Mouse (Mus musculus) right cerebral cortex, postnatal 25 days (tissue): ENCODE data around the gene Gpd1l.
"Not testable (repeated sequence)": the region's sequence is repeated elsewhere in the genome, so short reads cannot be mapped to it uniquely, and the experiment has no call there.

Experiments
- DNase-seq: peaks from one replicate; pipeline ENCODE4 v3.0.0; 2022

Gpd1l gene

GRCm38 (mm10) chr9:114933723-114934171 is at the start of gene Gpd1l:
Gene Gpd1l, minus strand, starts transcription at chr9:114933987.
- DNase-seq, result peak; percentile 97

GRCm38 (mm10) chr9:114982689-114983360 is 49.0 kb upstream of the Gpd1l start, which contains the start of gene Rps27rt:
Gene Rps27rt, minus strand, starts transcription at chr9:114982739.
- no peak for DNase-seq

DNA sequence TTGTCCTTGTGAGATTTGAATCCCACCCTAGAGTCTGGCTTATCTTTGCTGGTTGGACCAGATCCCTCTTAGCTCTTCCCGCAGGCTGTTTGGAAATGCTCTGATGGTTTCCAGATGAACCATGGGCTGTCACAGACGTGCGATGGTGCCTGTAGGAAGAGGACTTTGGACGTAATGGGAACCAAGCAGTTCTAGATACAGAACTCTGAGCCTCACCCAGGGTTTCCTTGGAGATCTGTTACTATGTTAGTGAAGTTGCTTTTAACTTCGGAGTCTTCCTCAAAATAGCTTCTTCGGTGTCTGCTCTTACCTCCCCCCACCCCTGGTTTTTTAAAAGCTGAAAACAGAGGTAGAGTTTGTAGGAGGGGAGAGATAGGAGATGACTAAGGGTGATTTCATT is 46.2 kb upstream of the Gpd1l start:
- DNase-seq, result no peak

- DNase-seq, result peak; percentile 84
Measured at GRCm38 (mm10) chr9:114978281-114979111, 44.7 kb upstream of the Gpd1l start, which contains the start of gene Osbpl10. Gene Osbpl10, plus strand, starts transcription at chr9:114978569.

GRCm38 (mm10) chr9:114977461-114978280 is 43.9 kb upstream of the Gpd1l start:
- peak; percentile 51 for DNase-seq

DNA sequence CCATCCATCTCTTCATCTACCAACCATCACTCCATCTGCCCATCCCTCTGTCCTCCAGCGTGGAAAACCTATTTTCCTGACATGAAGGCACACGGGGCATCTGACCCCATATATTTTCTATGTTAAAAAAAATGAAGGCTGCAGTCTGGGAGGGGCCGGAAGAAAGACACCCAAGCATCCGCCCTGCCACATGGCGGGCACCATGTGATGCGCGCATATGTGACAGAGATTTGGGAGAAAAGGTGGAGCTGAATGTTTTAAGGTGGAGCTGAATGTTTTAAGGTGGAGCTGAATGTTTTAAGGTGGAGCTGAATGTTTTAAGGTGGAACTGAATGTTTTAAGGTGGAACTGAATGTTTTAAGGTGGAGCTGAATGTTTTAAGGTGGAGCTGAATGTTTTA is 32.5 kb upstream of the Gpd1l start:
- DNase-seq, result not testable (repeated sequence)

DNA sequence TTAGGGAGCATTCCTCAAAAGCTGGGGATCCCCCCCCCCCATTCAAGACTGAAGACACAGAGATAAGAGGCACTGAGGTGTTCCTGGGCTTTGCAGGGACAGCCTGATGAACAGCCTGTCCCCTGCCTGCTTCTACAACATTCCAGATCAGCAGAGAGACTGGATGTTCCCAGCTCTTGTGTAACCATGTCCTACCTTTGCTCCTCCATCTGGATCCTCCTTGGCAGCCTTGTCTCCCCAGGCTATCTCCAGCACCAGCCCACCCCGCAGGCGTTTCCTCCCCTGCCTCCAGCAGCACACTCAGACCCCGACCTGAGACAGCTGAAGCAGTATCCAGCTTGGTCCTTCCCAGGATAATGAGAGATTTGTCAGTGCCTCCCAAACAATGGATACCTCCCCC is 30.3 kb upstream of the Gpd1l start:
- DNase-seq, result no peak

DNA sequence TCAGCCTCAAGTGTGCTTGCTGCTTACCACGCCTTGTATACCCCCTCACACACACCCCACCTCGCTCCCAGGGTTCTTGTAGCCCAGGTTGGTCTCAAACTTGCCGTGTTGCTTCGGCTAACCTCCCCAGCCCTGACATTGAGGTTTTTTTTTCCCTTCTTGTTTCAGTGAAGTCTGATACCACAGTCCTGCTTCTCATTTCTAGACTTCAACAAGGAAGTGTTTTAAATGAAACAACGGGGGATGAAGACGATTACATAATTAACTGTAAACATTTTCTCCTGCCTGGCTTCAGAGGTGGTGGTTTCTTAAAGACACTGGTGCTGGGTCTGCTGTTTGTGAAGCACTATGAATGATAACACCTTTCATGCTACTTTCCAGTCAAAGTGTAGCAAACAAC is 27.1 kb upstream of the Gpd1l start:
- no peak for DNase-seq

- no peak for DNase-seq
Measured at GRCm38 (mm10) chr9:114960043-114960789, 26.4 kb upstream of the Gpd1l start.

DNA sequence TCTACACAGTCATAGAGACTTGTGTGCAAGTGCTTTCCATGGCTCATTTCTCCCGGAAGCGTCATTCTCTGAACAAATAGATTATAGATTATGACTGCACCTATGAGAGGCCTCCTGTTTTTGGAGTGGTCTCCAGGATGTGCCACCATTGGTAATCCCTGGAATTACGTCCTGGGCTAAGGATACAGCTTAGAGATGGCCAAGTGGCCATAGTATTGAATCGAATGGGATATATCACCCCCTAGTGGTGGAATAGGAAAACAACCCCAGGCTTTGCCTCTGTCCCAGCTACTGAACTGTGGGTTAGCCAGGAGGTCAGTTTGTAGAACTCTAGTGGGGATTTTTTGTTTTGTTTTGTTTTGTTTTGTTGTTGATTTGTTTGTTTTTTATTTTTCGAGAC is 23.2 kb upstream of the Gpd1l start:
- no peak for DNase-seq

GRCm38 (mm10) chr9:114955340-114955739 is 21.6 kb upstream of the Gpd1l start:
- DNase-seq, result no peak

DNA sequence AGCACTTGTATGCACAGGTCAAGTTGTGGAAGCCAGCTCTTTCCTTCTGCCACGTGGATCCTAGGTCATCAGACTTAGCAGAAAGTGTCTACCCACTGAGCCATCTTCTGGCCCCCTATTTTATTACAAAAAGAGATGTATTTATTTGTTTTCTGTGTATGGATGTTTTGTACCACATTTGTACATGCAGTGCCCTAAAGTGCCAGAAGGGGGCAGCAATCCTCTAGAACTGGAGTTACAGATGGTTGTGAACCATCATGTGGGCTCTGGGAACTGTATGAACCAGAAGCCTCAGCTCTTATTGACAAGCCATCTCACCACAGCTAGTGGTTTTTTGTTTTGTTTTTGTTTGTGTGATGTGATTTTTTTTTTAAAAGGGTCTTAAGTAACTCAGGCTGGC is 19.1 kb upstream of the Gpd1l start:
- no peak for DNase-seq

DNA sequence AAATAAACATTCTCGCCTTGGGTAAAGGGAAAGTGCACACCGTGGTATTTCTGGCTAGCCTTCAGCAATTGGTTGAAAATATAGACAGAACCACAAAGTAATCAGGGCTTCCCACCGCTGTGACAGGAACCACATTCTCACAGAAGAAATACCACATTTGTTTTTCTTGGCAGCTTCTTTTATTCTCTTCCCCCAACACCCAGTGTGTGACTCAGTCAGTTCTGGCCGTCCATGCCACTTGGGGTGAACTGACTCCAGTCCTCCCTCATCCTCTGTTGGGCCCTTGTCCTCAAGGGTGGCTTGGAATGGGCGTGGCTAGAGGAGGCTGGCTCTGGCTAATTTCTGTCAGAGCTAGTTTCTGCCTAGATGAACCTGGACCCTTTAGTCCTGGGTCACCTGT is 14.6 kb upstream of the Gpd1l start:
- DNase-seq, result no peak

GRCm38 (mm10) chr9:114945576-114945975 is 11.8 kb upstream of the Gpd1l start:
- DNase-seq, result no peak

- no peak for DNase-seq
Measured at GRCm38 (mm10) chr9:114944642-114945041, 10.9 kb upstream of the Gpd1l start.

DNA sequence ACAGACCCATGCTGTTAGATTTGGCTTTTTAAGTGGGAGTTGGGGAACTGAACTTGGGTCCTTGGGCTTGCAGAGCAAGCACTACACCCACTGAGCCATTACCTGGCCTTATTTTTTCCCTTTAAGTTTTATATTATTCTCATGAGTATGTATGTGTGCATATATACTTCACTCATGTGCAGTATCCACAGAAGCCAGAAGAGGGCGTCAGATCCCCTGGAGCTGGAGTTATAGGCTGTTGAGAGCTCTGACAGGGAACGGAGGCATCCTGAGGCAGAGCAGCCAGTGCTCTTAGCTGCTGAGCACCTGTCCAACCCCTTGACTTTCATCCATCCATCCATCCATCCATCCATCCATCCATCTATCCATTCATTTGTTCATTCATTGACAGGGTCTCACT is 2.9 kb upstream of the Gpd1l start:
- DNase-seq, result no peak

DNA sequence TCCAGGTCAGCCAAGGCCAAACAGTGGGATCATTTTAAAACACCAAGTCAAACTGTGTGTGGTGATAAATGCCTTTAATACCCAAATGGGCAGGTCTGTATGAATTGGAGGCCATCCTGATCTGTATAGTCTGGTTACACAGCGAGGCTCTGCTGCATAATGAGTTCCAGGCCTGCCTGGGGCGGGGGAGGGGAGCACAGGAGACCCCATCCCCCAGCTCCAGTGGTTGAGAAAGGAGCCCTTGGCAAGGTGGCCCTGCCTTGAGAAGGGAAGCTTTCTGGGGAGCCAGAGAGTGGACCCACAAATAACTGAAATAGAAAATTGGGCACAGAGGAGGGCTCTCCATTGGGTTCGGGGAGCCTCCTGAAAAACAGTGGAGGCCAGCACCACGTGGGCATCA is 1.5 kb upstream of the Gpd1l start:
- DNase-seq, result no peak

DNA sequence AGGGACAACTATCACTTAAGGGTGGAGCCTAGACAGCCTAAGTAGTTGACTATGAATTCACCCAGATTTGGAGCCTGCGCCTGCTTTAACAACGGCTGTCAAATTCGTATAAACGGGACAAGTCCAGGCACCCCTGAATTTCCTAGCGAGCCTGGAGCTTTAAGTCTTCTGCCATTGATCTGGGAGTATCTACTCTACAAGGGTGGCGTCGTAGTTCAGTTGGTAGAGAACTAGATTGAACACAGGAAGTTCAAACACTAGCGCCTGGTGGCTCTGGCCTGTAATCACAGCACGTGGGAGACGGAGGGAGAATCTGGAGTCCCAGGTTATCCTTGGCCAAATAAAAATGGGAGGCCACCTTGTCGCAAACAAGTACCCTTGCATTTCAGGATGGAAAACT is 444 bp upstream of the Gpd1l start:
- DNase-seq, result no peak

- DNase-seq, result no peak
Measured at GRCm38 (mm10) chr9:114933037-114933722, 607 bp downstream of the Gpd1l start.

- DNase-seq, result no peak
Measured at GRCm38 (mm10) chr9:114932607-114933006, 1.2 kb downstream of the Gpd1l start.

GRCm38 (mm10) chr9:114930464-114931090 is 3.2 kb downstream of the Gpd1l start:
- no peak for DNase-seq
